Mouse (Mus musculus): ENCODE measurements at regions not wholly inside any gene's neighbourhood (a gene's known extent, or its start where the extent isn't known, plus 50 kb on each side); places are given as distances from the start of the nearest gene placed in this dataset.

GRCm38 (mm10) chr3:149115901-149116300 is 125.5 kb upstream of the Adgrl2 start:
- Histone ChIP-seq H3K4me1 (replicated peaks) (peaks cover 37% of the 10 kb centered on the region), H3K27ac (no peak overlapping the region), H3K27me3 (no peaks in the 10 kb centered on the region), H3K36me3 (no peaks in the 10 kb centered on the region), H3K9ac (no peak overlapping the region), H3K4me3 (no peak overlapping the region), H3K4me2 (peak overlapping the region; percentile 47), H3K9me3 (replicated peaks) (no peaks in the 10 kb centered on the region)
- ATAC-seq (replicated peaks; ENCODE audit: insufficient number of reproducible peaks, insufficient read depth, low FRiP score, low read depth) = no peak
- 41% methylated on average over 12 of the region's 12 CpGs for WGBS

GRCm38 (mm10) chr3:149112878-149113277 is 122.5 kb upstream of the Adgrl2 start:
- H3K4me2 ChIP-seq = no peak overlapping the region
- peaks cover 45% of the 10 kb centered on the region for H3K4me1 ChIP-seq (replicated peaks)
- no peak overlapping the region for H3K9ac ChIP-seq
- no peaks in the 10 kb centered on the region for H3K9me3 ChIP-seq (replicated peaks)
- H3K27ac ChIP-seq = no peak overlapping the region
- no peak for ATAC-seq (replicated peaks; ENCODE audit: insufficient number of reproducible peaks, insufficient read depth, low FRiP score, low read depth)
- no peaks in the 10 kb centered on the region for H3K27me3 ChIP-seq
- H3K36me3 ChIP-seq = no peaks in the 10 kb centered on the region
- 78% methylated on average over 6 of the region's 6 CpGs for WGBS
- H3K4me3 ChIP-seq = no peak overlapping the region

DNA sequence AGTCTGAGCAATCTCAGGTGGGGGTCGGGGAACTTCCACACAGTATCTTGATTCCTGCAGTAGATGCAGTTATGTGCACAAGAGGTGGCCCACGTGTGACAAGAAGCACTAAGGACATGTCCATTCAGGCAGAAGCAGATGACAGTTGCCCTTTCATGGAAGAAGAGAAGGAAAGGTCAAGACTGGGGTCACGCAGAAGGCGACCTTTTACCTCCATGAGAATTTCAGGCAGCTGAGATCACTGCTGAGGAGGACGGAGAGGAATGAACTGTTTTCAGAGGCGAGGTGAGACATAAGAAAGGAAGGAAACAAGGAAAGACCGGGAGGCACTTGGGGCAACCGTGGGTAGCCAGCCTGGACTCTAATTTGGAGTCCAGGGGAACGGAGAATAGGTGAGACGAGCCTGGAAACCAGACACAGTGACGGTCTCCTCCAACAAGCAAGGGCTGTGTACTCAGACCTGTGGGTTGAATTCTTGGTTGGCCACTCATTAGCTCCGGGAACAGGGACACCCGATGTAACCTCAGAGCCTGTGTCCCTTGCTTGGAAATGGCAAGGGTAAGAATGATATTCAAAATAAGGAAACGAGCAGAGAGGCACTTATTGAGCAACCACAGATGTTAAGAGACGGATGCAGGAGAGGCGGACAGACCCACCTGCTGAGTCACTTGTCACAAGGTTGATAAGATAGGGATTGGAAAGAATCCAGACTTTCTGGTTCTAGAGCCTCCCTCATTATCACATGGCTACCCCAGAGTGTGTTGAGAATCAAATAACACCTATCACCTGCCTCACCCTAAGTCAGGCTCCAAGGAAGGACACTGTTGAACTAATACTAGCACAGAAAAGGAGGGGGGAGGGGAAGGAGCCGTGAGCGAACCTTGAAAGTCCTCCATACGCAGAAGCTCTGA is 121.4 kb upstream of the Adgrl2 start:
- H3K27me3 ChIP-seq = 0 out of 2 replicates have a peak, but pooled peaks cover 3% of the 10 kb centered on the region
- 32% methylated on average over 19 of the region's 19 CpGs for WGBS
- H3K4me2 ChIP-seq = no peak overlapping the region
- H3K9me3 ChIP-seq (replicated peaks) = no peaks in the 10 kb centered on the region
- H3K27ac ChIP-seq = no peak overlapping the region
- no peak overlapping the region for H3K9ac ChIP-seq
- H3K4me3 ChIP-seq = no peak overlapping the region
- no peaks in the 10 kb centered on the region for H3K36me3 ChIP-seq
- H3K4me1 ChIP-seq (replicated peaks) = peaks cover 36% of the 10 kb centered on the region
- no peak for ATAC-seq (replicated peaks; ENCODE audit: insufficient number of reproducible peaks, insufficient read depth, low FRiP score, low read depth)

GRCm38 (mm10) chr3:149110831-149111230 is 120.5 kb upstream of the Adgrl2 start:
- no peak overlapping the region for H3K4me2 ChIP-seq
- H3K4me1 ChIP-seq (replicated peaks) = peaks cover 27% of the 10 kb centered on the region
- no peak overlapping the region for H3K27ac ChIP-seq
- no peaks in the 10 kb centered on the region for H3K9me3 ChIP-seq (replicated peaks)
- H3K9ac ChIP-seq = no peak overlapping the region
- H3K27me3 ChIP-seq = 0 out of 2 replicates have a peak, but pooled peaks cover 3% of the 10 kb centered on the region
- no peak for ATAC-seq (replicated peaks; ENCODE audit: insufficient number of reproducible peaks, insufficient read depth, low FRiP score, low read depth)
- H3K36me3 ChIP-seq = no peaks in the 10 kb centered on the region
- 37% methylated on average over 9 of the region's 9 CpGs for WGBS
- no peak overlapping the region for H3K4me3 ChIP-seq

DNA sequence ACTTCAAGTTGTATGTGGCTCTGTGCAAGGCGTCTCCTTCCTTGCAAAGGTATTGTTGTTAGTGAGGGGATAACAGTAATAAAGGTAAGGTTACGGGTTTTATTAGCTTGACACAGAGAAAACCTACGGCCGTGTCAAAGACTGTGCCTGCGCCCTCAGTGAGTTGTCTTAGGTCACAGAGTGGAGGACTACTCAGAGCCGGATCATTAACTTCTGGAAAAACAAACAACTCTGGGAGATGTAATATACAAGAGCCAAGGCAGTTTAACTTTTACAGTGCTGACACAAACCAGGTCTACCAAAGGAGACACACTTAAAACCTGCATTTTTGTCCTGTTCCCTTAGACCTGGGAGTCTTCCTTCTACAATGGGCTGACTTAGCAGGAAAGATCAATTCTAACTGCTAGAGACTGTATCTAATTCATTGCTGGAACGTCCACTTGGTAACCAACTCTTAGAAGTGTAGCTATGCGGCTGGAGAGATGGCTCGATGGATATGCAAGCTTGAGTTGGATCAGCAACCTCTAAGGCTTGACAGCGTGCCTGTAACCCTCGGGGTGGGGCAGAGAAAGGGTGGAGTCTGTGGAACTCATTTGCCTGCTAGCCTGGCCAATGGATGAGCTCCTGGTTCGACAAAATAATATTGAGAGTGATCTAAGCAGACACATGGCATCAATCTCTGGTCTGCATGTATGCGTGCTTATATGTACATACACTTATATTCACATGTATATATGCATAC is 115.5 kb upstream of the Adgrl2 start:
- H3K4me3 ChIP-seq = no peak overlapping the region
- no peaks in the 10 kb centered on the region for H3K36me3 ChIP-seq
- H3K27ac ChIP-seq = no peak overlapping the region
- no peak overlapping the region for H3K4me2 ChIP-seq
- 0 out of 2 replicates have a peak, but pooled peaks cover 3% of the 10 kb centered on the region for H3K27me3 ChIP-seq
- H3K4me1 ChIP-seq (replicated peaks) = peaks cover 11% of the 10 kb centered on the region
- 78% methylated on average over 13 of the region's 13 CpGs for WGBS
- no peaks in the 10 kb centered on the region for H3K9me3 ChIP-seq (replicated peaks)
- no peak for ATAC-seq (replicated peaks; ENCODE audit: insufficient number of reproducible peaks, insufficient read depth, low FRiP score, low read depth)
- no peak overlapping the region for H3K9ac ChIP-seq

DNA sequence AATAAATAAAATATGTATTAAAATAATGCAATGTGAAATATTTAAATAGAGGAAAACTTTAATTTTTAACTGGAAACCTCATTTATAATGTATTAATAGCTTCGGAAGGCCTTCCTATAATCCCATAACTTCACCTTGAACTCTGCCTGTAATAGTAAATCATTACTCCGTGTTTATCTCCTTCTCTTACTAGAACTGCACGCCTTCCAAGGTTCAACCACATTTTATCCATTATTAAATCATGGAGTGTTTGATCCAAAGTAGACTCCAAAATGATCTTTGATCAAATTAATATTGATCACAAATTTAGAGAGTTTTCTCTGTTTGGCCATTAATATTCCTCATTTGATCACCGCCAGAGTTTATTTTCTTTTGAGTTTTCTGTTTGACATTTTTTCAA is 114.8 kb upstream of the Adgrl2 start:
- WGBS = 89% methylated on average over 4 of the region's 4 CpGs
- peaks cover 10% of the 10 kb centered on the region for H3K4me1 ChIP-seq (replicated peaks)
- no peak overlapping the region for H3K9ac ChIP-seq
- no peaks in the 10 kb centered on the region for H3K36me3 ChIP-seq
- H3K27me3 ChIP-seq = 0 out of 2 replicates have a peak, but pooled peaks cover 3% of the 10 kb centered on the region
- no peaks in the 10 kb centered on the region for H3K9me3 ChIP-seq (replicated peaks)
- H3K4me2 ChIP-seq = no peak overlapping the region
- ATAC-seq (replicated peaks; ENCODE audit: insufficient number of reproducible peaks, insufficient read depth, low FRiP score, low read depth) = no peak
- H3K27ac ChIP-seq = no peak overlapping the region
- H3K4me3 ChIP-seq = no peak overlapping the region

- 91% methylated on average over 6 of the region's 6 CpGs for WGBS
- Histone ChIP-seq H3K27me3 (0 out of 2 replicates have a peak, but pooled peaks cover 3% of the 10 kb centered on the region), H3K9me3 (replicated peaks) (no peaks in the 10 kb centered on the region), H3K9ac (no peak overlapping the region), H3K4me2 (no peak overlapping the region), H3K4me1 (replicated peaks) (peaks cover 7% of the 10 kb centered on the region; the same call in 1 of the 2 replicates), H3K27ac (no peak overlapping the region), H3K36me3 (no peaks in the 10 kb centered on the region), H3K4me3 (no peak overlapping the region)
- ATAC-seq (replicated peaks; ENCODE audit: insufficient number of reproducible peaks, insufficient read depth, low FRiP score, low read depth) = no peak
These were observed 113.7 kb upstream of the Adgrl2 start for GRCm38 (mm10) chr3:149104080-149104479.

- Histone ChIP-seq H3K4me1 (replicated peaks) (peaks cover 7% of the 10 kb centered on the region; the same call in 1 of the 2 replicates), H3K27me3 (0 out of 2 replicates have a peak, but pooled peaks cover 3% of the 10 kb centered on the region), H3K9ac (no peak overlapping the region), H3K4me2 (no peak overlapping the region), H3K27ac (no peak overlapping the region), H3K4me3 (no peak overlapping the region), H3K36me3 (no peaks in the 10 kb centered on the region), H3K9me3 (replicated peaks) (no peaks in the 10 kb centered on the region)
- no peak for ATAC-seq (replicated peaks; ENCODE audit: insufficient number of reproducible peaks, insufficient read depth, low FRiP score, low read depth)
- WGBS = 89% methylated on average over 3 of the region's 3 CpGs
These were observed 113.1 kb upstream of the Adgrl2 start for GRCm38 (mm10) chr3:149103469-149103868.

- ATAC-seq (replicated peaks; ENCODE audit: insufficient number of reproducible peaks, insufficient read depth, low FRiP score, low read depth) = no peak
- Histone ChIP-seq H3K9ac (no peak overlapping the region), H3K27me3 (0 out of 2 replicates have a peak, but pooled peaks cover 3% of the 10 kb centered on the region), H3K4me1 (replicated peaks) (peaks cover 7% of the 10 kb centered on the region; the same call in 1 of the 2 replicates), H3K36me3 (no peaks in the 10 kb centered on the region), H3K27ac (no peak overlapping the region), H3K9me3 (replicated peaks) (no peaks in the 10 kb centered on the region), H3K4me2 (no peak overlapping the region), H3K4me3 (no peak overlapping the region)
- 74% methylated on average over 8 of the region's 8 CpGs for whole genome bisulfite sequencing
These were observed 112.5 kb upstream of the Adgrl2 start for GRCm38 (mm10) chr3:149102846-149103245.

DNA sequence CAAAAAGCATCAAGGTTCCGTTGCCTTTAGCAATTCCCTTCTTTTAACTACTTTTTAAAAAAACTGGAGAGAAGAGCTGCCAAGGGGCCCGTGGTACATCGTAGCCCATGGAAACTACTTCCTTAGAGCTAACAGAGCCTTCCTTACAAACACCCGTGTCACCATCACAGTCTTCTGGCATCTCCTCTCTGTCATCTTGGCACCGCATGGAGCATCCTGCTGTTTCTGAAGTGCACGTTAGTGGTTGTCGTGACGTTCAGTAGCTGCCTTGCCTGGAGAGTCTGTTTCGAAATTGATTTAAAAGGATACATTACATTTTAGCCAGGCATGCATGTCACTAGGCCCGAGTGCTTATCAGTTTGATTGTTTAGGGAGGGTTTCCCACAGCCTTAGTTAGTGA is 111.4 kb upstream of the Adgrl2 start:
- 63% methylated on average over 10 of the region's 10 CpGs for WGBS

GRCm38 (mm10) chr3:149098764-149099163 is 108.4 kb upstream of the Adgrl2 start:
- no peak overlapping the region for H3K27ac ChIP-seq
- no peak overlapping the region for H3K9ac ChIP-seq
- ATAC-seq (replicated peaks; ENCODE audit: insufficient number of reproducible peaks, insufficient read depth, low FRiP score, low read depth) = no peak
- no peaks in the 10 kb centered on the region for H3K9me3 ChIP-seq (replicated peaks)
- no peaks in the 10 kb centered on the region for H3K27me3 ChIP-seq
- no peak overlapping the region for H3K4me3 ChIP-seq
- WGBS = 62% methylated on average over 4 of the region's 4 CpGs
- no peaks in the 10 kb centered on the region for H3K36me3 ChIP-seq
- no peak overlapping the region for H3K4me2 ChIP-seq
- peaks cover 9% of the 10 kb centered on the region; the same call in 1 of the 2 replicates for H3K4me1 ChIP-seq (replicated peaks)

More for the DNA sequence above, 111.4 kb upstream of the Adgrl2 start:
- no peaks in the 10 kb centered on the region for H3K9me3 ChIP-seq (replicated peaks)
- H3K9ac ChIP-seq = no peak overlapping the region
- peaks cover 9% of the 10 kb centered on the region; the same call in 1 of the 2 replicates for H3K4me1 ChIP-seq (replicated peaks)
- no peaks in the 10 kb centered on the region for H3K36me3 ChIP-seq
- H3K27me3 ChIP-seq = no peaks in the 10 kb centered on the region
- no peak overlapping the region for H3K4me2 ChIP-seq
- H3K4me3 ChIP-seq = no peak overlapping the region
- no peak overlapping the region for H3K27ac ChIP-seq
- ATAC-seq (replicated peaks; ENCODE audit: insufficient number of reproducible peaks, insufficient read depth, low FRiP score, low read depth) = no peak

Measured in heart, embryonic 15.5 days (tissue).